Mouse (Mus musculus) ovary, postnatal 14 days (tissue): ENCODE results near the gene Ttc23.

Experiments used
- DNase-seq: peaks from one replicate; pipeline ENCODE4 v3.0.0; 2022; ENCODE audit warnings: low spot score

The Ttc23 gene

DNA sequence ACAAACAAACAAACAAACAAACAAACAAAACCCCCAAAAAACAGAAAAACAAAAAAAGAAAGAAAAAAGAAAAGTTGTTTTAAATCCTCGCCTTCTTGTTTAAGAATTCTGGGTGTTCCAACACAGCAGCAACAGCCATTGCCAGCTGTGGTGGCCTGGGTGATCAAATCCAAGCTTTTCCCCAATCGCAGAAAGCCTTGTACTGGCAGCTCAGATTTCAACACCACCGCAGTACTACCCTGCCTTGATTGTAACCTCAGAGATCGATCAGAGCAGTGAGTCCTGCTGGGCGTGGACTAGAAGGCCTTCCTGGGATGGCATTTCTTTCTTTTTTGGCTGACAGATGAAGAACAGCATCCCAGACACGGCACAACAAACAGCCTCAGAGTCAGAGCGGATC, 48.7 kb downstream of the Ttc23 start:
- no peak for DNase-seq

DNA sequence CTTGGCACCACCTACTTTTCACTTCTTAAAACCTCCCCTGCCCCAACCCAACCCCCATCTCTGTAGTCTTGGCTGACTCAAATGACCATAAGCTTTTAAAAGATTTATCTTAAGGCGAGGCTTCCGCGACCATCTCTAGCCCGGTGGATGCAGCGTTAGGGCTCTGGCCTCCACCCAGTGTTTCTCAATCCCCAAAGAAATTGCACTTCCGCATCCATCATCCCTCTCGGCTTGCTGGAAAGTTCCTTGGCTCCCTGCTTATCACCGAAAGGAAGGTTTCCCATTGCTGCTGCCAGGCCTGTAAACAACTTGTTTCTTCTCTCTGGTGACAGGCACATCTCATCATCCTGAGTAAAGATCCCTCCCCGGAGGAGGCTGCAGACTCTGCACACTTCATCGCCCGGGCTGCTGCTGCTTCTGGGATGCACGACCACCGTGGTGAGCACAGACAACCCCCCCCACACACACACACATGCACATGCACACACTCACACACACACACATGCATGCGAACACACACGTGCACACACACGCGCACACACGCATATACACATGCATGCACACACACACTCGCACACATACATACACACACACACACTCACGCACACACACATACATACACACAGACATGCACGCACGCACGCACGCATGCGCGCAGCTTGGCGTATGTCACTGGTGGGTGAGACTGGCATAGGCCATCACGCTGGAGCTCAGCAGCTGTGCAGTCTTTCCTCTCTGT, 50.9 kb downstream of the Ttc23 start:
- no peak for DNase-seq

DNA sequence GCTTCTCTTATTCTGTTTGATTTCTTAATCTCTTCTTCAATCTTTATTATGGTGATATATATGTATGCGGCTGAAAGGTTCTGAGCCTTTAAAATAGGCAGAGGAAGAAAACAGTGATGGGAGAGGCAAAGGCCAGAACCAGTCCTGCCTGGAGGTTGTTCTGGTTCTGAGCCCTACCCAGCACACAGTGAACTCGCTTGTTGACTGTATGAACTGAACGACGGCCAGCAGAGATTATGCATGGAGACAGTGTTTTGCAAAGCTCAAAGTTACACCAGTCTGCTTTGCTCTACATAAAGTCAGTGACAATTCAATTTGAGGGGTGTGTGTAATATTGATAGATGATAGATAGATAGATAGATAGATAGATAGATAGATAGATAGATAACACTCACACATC, 52.1 kb downstream of the Ttc23 start:
- no peak for DNase-seq

DNA sequence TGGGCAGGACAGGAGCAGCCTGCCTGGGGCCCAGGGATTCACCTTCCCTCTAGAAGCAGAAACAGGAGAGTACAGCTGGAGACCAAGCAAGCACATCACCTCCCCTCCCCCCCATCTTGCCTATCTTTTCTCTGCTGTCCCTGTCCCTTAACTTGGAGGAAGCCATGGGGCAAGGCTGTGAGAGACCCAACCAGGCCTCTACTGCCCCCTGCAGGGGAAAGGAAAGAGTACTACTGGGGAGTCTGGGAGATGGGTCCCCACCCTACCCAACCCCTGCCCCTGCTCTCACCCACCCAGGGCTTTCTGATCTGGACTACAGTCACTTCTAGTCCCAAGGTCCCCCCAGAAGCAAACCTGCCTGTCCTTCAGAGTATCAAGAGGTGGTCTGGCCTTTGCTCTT, 53.6 kb downstream of the Ttc23 start:
- peak; percentile 49 for DNase-seq

DNA sequence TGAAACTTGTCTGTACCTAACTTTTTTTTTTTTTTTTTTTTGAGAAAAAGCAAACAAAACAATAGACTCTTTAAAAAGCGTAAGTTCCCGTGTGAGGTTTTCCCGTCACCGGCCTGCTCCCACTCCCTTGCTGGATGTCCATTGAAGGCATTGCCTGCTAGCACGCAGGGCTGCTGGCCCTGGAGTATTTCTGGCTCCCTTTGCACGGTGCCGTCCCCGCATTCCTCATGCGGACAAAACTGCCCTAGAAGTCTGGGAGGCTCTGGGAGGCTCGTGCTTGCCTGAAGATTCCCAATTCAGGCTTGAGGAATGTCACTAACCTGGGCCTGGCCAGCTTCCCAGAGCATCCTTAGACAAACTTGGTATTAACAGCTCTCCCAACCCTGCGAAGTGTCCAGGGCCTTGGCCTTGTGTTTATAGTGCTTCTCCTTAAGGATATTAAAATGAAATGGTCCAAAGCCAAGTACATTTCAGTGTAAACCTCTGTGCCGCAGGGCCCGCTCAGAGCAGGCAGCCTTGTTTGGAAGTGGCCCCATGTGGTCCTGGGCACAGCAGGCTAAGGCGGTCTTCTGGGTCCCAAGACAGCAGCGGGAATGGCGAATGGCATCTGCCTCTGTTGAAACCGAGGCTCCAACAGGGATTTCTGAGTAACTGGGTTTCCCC, 54.2 kb downstream of the Ttc23 start:
- no peak for DNase-seq

DNA sequence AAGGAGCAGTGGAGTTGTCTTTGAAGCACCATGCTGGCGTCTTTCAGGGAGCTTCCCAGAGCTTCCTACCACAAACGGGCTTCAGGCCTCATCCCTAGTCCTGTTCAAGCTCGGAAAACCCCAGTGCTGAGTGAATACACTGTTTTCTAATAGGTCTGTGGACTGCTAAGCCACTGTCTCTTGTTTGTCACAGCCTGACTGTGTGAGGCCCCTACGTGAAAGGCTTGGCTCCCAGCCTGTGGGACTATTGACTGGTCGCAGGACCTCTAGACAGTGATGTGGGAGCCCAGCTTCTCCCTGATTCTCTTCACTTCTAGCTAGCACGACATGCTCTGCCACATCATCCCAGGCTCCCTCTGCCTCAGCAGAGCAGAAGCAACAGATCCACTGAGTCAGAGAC, 61.0 kb downstream of the Ttc23 start:
- DNase-seq, result no peak

DNA sequence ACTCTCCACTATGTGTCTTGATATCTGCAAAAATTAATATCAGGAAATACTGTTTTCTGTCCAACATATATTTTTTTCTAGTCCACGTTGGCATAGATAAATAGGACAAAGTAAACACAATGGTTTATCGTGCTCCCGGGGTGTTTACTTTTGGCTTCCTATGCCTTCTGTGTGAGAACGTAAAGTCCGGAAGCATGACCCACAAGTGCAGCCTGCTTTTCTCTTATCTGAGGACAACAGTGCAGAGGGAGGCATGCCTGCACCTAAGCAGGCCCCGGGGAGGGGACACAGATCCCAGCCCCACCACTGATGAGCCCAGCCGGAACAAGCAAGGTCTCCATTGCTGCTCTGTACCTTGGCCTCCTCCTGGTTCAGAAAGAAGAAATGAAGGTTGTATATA, 63.0 kb downstream of the Ttc23 start:
- no peak for DNase-seq

DNA sequence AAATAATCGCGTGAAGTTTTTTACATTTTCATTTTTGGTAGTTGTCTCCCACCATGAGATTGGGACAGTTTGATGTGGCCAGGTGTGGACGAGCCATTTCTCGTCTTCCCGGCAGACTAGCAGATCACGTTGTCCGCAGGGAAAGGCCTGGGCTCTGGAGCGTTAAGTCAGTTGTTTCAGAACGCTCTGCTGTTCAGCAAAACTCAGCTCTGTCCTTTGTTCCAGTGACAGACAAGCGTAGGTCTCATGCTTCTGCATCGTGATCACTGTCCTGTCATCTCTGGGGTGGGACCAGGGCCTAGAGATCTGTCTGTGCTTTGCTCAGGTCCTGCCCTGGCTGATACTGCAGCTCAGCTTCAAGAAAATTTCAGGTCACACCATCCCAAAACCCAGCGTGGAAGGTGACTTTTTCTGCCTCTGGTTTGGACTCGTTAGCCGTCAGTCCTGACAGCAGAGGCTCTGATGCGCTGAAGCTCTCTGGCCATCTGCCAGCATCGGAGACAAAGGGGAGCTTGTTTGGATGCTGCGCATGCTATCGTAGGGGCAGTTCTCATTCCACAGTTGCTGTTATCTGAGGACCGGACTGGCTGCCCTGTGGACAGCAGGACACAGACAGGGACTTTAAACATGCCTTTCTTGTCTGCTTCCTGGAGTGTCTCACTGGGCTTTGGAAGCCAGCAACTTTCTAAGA, 66.8 kb downstream of the Ttc23 start:
- no peak for DNase-seq

DNA sequence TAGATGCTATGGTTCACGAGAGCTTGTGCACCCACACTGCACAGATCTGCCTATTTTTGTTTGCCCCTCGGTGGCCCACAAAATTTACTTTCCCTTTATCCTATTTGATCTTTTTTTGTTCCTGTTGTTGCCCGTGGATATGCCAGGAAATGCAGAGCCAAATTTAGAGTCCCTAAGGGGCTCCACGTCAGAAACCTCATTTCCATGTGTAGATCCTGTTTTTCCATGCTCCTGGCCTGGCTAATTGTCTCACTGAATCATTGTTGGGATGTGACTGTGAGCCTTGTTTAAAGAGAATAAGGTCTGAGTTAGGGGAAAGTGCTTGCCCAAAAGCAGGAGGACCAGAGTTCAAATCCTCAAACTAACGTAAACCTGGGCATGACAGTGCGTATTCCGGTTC, 68.0 kb downstream of the Ttc23 start:
- DNase-seq, result no peak

DNA sequence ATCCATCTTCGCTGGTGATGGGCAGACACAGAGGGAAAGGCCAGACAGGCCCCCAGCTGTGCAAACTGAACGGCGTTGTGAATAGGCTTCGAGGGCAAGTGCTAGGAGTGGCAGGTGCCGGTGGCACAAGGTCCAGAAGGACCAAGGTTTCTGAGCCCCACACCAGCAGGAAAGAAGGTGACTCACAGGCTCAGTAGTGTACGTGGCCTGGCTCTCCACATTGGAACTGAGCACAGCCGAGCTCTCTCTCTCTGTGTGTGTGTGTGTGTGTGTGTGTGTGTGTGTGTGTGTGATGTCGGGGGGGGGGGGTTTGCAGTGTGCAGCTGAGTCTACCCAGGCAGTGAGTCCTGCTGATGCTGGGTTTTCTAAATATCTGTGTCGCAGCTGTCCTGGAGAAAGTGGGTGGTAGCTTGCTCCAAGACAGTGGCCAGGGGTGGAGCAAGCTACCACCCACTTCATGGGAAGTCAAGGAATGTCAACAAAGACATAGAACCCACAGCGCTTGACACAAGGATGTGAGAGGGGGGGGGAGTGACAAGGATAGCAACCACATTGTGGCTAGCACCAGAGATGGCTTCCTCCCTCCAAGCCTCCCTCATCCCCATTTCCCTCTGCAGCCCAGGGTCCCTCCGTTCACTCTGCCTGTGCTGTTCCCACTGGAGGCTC, 69.1 kb downstream of the Ttc23 start:
- no peak for DNase-seq

DNA sequence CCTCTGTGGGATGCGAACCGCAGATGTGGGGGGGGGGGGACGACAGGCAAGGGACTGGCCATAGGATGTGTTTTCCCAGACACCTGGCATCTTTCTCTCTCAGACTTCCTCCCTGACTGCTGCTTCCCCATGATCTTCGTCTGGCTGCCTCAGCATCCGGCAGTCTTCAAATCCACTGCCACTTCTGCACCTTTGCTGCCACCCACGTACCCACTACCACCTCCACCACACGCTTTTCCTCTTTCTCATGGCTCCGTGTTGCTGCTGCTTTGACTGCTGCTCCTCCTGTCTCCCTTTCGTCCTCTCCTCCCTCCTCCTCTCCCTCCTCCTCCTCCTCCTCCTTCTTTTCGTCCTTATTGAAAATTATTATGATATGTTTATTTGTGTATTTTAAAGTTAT, 69.7 kb downstream of the Ttc23 start:
- DNase-seq, result no peak

DNA sequence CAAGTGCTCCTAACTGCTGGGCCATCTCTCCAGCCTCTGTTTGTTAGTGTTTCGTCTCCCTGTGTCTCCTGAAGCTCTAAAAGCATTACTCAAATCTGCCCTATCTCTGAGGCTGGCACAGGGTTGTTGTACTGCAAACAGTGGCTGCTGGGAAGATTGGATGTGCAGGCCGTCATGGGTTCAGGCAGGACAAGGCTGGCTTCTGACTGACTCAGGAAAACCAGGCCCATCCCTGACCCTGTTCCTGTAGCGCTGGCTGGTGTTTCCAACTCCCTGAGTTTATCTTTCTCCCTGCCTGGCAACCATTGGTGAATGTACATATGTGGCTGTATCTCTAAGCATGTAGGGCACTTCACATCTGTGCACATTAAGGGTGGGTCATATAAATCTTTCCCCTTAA, 70.3 kb downstream of the Ttc23 start:
- DNase-seq, result no peak

DNA sequence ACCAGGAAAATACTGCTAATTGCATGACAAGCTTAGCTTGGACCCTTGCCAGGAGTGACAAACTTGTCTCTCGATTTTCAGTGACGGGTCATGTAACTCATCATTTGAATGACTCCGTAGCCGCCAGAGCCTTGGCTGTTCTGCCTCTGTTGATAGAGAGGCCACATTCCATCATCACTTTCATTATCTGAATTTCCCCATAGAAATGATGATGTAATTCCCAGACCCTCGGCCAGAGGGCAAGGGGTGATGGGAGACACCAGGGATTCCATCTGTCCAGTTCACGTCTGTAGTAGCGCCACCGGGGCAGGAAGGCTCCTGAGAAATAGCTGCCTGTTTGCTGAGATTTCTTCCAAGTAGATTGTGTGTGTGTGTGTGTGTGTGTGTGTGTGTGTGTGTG, 71.6 kb downstream of the Ttc23 start:
- no peak for DNase-seq

DNA sequence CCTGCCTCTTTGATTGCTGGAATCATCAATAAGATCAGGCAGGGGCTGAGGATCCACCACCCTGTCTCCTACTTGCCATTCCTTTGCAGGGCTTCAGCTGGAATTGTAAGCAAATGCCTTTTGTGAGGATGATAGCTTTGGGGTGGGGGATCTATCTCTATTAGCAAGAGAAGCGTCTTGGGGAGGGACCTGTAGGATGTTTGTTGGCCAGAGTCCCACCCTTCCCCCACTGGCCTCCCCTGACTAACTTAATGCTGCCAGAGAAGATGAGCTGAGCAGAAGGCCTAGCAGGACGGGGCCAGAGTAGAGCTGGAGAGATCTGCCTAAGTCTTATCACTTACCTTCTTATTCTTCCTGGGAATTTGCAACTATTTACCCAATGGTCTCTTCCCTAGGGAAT, 75.0 kb downstream of the Ttc23 start:
- no peak for DNase-seq

DNA sequence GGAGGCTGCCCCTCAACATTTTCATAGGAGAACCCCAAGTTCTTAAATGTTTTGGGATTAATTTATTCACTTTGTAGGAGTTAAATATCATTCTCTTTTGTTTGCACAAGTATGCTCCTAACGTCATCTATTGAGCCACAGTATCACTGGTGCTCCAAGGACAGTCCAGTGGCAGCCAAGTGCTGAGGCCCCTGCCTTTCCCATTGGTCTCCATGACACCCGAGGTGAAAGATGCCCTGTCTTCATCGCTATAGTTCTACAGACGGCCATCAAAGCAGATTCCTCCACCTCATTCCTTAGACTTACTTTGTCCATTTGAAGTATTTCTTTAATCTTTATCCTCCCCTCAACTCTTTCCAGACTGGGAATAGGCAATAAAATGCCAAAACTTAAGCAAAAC, 77.3 kb downstream of the Ttc23 start:
- DNase-seq, result no peak

DNA sequence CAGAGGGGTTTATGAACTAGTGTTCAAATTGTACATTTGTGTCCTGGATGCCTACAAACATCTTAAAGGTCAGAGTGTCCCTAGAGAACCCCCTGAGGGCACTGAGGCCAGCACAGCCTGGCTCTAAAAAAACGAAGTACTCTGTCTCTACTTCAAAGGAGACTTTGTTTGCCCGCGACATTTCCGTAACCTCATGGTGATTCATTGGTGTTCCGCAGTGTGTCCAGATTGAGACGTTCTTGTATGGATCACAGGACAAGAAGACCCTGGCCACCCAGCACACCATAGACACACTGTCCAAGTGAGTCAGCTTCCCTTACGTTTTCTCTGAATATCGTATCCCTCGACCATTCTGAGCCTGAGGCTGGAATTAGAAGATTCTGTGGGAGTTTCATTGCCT, 77.8 kb downstream of the Ttc23 start:
- no peak for DNase-seq

DNA sequence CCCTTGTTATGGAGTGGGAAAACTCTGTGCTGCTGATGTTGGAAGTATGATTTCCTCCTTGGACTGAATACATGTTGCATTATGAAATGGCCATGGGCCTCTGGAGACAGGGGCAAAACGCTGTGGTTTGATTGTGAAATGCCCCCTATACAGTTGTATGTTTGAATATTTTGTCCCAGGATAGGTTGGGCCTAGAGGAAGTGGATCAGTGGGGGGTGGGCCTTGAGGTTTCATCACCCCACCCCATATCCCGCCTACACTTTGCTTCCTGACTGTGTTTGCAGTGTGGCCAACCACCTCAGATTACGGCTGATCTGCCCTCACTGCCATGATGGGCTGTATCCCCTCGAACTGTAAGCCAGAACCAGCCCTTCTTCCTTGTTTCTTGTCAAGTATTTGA, 81.0 kb downstream of the Ttc23 start:
- DNase-seq, result no peak

DNA sequence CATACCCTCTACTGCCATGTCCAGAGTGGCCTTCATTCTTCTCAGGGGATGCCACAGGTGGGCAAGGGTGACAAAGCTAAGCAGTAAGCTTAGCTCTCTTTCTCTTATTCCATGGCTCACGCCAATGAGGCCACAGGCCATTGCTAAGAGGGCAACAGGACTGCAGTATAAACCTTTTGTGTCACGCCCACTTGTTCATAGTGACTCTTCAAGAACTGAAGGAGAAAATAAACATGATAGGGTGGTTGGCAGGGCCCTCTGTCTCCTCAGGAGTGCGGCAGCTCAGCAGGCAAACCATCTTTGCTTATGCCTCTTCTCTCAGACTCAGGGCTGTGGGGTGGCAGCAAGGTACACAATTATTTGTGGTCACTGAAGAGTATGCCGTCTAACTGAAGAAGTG, 81.6 kb downstream of the Ttc23 start:
- DNase-seq, result no peak

DNA sequence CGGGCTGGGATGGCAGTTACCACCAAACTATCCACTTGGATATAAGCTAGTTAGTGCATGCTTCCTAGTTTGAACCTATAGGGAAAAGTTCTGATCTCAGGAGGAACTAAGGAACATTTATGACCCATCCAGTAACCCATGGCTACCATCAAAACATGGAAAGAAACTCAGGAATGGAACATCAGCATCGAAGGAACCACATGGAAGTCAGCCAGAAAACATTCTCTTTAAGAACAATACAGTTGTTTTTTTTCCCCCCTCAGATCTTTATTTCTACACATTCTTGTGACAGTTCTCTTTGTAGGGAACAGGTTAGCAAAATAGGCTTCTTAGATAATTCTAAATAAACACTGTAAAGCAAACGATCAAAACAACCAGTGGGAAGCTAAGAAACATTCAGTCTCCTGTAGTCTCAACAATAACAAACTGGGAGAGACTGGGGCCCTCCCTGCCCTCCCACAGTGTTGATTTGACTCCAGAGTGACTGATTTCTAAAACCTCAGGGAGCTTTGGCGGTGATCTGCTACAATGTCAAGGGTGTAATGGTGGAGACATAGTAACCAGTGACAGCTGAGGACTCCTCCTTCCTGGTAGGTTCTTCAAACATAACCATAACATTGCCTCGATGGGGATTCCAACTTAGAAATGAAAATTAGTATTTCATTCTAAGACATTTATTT, 83.4 kb downstream of the Ttc23 start:
- DNase-seq, result no peak

DNA sequence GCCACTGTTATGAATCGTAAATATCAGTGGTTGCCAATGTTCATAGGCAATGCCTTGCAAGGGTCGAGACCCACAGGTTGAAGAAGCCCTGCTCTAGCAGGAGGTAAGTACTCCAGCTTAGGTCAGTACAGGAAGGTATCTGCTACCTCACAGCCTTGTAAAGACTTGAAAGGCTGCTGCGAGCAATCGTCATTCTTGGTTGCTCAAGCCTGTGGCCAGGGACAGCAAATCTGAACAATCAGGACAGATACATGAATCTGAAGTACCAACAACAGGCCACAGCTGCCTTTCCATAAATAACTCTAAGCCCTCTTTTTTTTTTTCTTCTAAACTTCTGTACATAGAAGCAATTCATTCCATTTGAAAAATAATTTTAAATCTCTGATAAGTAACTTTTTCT, 85.1 kb downstream of the Ttc23 start:
- no peak for DNase-seq

DNA sequence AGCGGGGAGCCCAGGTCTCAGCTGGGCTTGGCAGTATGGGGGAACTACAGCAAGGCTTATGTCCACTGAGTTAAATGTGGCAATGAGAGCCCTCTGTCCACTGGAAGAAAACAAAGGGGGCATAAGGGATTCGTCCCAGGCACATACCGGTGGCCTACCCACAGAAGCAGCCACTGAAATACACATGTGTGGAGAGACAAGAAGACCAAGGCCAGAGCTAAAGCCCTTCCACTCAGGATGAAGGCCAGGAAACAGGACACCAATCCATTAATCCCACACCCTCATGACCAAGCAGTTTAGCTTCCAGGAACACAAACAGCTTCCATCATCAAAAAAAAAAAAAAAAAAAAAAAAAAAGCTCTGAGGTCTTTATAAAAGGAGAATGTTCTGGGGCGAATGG, 93.2 kb downstream of the Ttc23 start:
- no peak for DNase-seq

DNA sequence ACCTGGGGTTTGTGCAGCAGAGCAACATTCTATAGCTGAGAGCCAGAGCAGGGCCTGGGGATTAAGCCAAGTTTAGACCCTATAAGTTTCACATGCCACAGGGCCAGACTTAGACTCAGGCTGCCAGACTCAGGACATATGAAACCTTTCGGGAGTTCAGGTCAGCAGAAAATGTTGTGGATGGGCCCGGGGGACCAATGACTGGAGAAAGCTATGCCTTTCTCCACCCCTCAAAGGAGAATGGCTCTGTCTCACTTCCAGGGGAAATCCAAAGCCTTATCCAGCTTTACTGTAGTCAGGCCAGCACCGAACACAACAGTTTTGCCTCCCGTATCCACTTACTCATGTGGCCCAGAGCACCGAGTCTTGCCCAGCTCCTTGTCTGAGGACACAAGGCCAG, 93.6 kb downstream of the Ttc23 start:
- no peak for DNase-seq
